Mouse (Mus musculus) left cerebral cortex, postnatal 4 days (tissue): ENCODE results near the gene Car3. TPM values are rescaled to one million over a fixed set of nuclear protein-coding genes. Genes with fewer than 3 reads are reported as not detected.

Experiments
- DNase-seq: peaks from one replicate; pipeline ENCODE4 v3.0.0-alpha.2; 2022
- intact Hi-C: fragments of 180-260 bp; cut with DNase I; formaldehyde crosslinking; loops from one replicate; pipeline ENCODE4 v1.15.1; 2025
- total RNA-seq, 2 experiments: library from RNA; stranded (reverse); gene quantifications; 2 replicates each; pipeline ENCODE4 v1.2.3; 2021

Gene Car3
- total RNA-seq, 2 experiments from 2014 or later = 1.6 to 2.2 TPM

DNA sequence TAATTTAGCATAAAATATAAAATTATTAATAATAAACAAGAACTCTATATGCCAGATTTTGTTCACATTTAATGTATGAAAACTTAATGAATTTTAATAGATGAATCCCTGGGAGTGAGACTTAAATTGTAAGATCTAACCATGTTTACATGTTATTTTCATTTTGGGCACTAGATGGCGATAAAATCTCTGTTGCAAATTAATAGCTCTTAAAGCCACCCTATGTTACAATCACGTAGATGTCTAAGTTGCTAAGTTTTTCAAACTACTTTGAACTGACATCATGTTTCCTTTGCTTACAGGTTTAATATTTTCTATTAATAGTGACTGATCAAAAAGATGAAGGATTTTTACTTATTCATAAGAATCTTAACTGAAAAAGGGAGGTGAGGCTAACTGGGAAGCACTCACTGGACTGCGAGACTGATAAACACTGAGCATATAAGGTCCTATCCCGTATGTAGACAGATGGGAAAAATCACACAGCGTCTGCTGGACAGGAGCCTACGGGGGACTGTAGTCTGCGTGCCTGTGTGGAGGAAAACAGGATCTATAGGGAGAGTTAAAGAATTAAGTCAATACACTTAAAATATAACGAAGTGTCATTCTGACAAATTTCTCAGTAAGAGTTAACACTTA lies 11.2 kb downstream of the Car3 start:
- no peak for DNase-seq
- intact Hi-C loops = loop anchor here (5.0 kb wide), 2 partner anchors 323 to 368 kb away; no protein-coding TSS in a partner anchor

DNA sequence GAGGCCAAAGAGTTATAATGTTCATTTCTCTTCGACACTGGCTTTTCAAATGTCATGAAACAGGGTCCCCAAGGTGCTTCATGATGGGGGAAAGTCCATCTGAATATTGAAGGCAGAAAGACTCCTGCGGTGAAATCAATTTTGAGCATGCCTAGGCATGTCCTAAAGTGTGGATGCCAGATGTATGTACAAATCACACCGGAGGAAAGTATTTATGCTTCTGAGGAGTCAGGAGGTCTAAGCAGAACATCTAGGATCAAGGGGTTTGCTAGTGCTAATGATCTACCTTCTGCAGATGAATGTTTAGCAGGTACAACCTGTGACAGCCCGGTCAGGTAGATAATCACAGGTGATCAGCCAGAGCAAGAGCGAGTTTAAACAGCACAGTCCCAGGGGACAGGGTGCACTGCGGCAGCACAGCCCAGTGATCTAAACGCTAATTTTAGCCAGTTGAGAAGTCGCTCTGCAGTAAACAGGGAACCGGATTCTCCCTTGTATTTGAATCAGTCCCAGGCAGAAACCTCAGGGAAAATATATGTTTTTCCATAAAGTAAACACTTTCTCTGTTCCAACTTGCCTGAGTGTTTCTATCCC lies 13.1 kb downstream of the Car3 start:
- intact Hi-C loops = loop anchor here (5.0 kb wide), 1 partner anchor 366 kb away; no protein-coding TSS in a partner anchor
- DNase-seq = no peak

DNA sequence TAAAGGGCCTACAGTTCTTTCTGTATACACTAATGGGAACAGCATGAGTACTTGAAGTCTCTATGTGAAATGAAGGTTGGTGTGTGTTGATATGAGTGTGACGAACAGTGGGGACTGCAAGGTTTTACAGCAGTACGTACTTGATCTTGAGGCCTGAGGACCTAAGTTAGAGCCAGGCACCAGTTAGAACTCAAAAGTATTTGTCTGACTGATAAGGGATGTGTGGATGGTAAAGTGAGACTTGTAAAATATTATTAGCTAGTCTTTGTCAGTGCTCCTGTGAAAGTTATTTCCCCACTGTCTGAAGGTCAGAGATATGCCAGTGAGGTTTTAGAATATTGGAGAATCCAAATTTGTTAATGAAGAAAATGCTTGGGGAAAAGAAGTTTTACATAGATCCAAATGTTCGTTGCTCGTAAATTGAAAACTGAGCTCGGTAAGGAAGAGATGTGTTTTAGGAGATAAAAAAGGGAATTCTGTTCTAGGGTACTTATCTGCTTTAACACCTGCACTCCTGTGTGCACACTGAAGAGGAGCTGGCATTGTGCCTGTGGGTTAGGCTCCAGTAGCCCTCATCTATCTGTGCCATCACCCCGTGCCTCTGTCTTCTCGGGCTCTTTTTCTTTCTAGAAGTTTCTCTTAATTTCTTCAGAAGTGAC lies 14.1 kb downstream of the Car3 start:
- intact Hi-C loops = loop anchor here (5.0 kb wide), 1 partner anchor 365 kb away; no protein-coding TSS in a partner anchor
- DNase-seq = no peak

DNA sequence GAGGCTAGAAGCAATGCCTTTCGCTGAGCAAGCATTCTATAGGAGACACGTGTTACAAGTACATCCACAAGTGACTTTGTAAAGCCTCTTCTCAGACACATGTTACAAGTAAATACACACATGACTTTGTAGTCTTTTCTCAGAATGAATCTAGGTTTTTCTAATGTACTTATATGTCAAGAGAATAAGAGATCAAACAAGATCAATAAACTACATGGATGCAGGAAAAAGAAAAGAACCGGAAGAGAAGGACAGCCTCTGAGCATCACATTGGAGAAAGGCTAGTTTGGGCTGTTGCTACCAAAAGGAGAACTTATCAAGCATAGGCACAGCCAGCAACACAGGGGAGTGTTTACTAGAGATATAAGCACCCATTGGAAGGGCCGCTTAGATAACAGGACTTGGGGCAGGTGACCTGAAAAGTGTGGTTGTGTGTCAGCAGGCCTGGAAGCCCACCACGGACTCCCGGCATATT lies 15.5 kb downstream of the Car3 start:
- DNase-seq = no peak

DNA sequence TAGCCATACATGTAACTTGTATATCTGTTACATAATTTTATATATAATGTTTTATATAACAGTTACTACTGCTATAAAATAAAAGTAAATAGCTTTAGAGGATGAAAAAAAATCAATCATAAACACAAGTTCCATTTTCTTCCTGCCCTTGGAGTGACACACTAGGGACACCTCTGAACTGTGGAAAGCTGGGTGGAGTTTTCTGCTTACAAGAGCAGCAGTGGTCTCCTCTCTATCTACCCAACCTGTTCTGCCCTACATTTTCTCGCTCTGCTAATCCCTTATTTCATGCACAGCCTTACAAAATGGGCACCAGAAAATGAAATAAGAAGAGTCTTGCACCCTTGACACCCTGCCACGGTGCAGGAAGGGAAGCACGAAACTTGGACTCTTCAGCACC lies 16.0 kb downstream of the Car3 start:
- intact Hi-C loops = loop anchor here (5.0 kb wide), 1 partner anchor 363 kb away; no protein-coding TSS in a partner anchor
- no peak for DNase-seq

More for the DNA sequence above, 15.5 kb downstream of the Car3 start:
- intact Hi-C loops = loop anchor here (5.0 kb wide), 1 partner anchor 364 kb away; no protein-coding TSS in a partner anchor

DNA sequence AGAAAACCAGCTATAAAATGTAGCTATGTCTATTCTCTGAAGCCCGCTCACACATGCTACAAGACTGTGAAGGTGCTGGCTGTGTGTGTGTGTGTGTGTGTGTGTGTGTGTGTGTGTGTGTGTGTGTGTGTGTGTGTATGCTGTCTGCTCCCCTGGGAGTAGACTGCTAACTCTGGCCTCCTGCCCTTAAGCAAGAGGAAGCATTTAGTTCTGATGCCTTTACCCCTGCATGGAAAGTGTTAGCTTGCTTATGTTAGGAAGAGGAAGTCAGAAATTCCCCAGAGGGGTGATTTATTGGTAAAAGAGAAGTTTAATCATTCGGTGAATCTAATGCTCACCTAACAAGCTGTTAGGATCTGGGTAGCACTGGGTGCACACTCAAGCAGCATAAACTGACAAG lies 17.0 kb downstream of the Car3 start:
- no peak for DNase-seq
- intact Hi-C loops = no loop called here

DNA sequence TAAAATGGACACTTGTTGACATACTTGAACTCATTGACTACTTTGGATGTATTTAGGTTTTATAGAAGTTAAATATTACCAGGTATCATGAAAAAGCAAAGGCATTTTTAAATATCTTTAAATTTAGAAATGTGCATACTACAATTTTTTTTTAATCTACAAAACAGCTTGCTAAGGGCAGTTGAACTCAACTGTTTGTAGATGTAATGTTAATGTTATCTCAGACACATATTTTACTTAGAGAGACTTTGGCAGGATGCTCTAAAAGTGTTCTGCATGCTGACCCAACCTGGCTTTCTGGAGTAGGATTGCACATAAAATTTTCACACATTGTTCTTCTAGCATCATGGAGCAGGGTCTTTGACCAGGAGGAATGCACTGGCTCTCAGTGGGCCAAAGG lies 18.7 kb downstream of the Car3 start:
- intact Hi-C loops = no loop called here
- no peak for DNase-seq

DNA sequence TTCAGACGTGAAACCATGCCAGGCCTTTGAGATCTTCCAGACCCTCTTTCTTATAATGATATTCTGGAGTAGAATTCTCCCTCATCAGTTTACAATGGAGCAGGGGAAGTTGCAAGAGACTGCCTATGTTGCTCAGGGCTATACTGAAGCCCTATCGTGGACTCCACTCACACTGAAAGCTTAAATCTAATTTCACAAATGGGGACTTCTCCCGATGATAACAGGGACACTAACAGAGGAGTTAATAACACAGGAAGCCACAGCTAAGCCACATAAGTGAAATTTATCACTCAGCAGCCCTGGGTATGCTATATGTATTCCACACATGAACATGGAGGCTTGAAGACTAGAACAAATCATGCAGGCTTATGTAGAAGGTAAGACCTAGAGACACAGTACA lies 19.4 kb downstream of the Car3 start:
- intact Hi-C loops = no loop called here
- no peak for DNase-seq

DNA sequence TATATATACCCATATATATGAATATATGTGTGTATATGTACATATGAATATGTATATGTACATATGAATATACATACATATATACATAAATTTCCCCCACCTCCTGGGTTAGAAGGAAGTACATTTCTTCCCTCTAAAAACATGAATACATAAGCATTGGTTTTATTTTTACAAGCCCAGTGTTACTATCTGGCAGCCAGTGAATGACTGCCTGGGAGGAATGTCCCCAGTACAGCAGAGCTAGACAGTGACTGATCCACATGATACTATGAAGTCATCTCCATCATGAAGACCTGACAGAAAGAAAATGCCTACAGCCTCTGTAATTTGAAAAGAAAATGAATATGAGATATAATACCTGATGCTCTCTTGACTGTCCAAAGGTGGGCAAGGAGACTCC lies 21.5 kb downstream of the Car3 start:
- intact Hi-C loops = no loop called here
- DNase-seq = no peak

DNA sequence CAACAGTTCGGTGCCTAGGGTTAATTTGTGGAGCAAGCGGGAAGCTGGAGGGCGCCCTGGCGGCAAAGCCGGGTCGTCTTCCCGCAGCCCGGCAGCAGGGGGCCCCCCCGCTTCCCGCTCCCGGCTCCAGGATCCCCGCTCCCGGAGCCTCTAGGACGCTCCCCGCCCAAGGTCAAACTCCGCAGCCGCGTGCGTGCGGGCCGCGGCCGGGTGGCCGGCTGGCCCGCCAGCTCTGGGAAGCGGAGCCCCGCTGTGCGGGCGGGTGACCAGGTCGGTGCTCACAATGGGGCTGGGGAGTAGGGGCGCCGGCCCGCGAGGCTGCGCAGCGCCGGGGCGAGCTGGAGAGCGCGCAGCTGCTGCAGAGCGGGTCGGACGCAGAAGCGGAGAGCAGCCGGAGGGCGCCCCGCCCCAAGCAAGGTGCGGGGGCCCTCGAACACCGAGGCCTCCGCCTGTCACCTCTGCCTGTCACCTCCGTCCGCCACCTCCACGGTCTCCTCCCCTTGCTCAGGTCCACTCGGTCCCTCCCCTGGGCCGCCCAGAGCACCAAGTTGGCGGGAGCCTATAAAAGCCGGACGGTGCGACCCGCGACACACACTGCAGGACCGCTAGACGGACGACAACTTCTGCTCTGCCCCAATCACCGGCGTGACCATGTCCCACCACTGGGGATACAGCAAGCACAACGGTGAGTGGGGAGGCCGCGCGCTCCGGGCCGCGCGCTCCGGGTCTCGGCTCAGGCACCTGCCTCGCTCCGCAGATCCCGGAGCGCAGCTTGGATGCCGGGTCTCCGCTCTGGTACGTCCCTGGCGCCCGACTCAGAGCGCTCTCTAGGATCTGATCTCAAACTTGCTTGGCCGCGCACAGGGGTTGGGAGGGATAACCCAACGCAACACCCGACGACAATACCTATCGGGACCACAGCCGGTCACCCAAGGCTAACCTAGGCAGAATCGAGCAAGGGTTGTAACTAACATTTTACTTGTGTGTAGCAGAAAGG lies 23.1 kb downstream of the Car3 start, which contains the start of gene Car2:
TSS of gene Car2 (plus strand) at position 172 of the 997 bp plus-strand sequence.
- intact Hi-C loops = no loop called here
- DNase-seq = peak; percentile 67

DNA sequence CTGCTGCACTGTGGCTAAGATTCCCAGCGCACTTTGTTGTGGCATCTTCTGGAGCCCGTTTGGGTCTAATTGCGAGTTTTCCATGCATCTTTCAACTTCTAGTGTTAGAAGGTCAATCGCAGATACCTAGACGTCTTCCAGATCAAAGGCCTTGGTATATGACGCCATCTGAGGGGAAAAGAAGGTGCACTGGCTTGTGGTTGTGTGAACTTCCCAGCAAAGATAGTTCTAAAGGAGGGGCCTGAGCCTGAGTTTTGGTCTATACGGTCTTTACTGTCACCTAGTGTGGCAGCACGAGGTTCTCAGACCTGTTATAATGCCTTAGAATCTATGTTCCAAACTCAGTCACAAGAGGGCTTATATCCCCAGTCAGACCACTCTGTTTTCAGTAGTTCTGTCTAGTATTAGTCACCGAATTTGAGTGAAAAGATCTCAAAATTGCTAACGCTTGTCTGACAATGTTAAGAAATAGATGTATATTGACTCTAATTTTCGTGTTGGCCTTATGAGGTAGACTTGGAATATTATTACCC lies 23.9 kb downstream of the Car3 start:
- no peak for DNase-seq
- intact Hi-C loops = no loop called here

DNA sequence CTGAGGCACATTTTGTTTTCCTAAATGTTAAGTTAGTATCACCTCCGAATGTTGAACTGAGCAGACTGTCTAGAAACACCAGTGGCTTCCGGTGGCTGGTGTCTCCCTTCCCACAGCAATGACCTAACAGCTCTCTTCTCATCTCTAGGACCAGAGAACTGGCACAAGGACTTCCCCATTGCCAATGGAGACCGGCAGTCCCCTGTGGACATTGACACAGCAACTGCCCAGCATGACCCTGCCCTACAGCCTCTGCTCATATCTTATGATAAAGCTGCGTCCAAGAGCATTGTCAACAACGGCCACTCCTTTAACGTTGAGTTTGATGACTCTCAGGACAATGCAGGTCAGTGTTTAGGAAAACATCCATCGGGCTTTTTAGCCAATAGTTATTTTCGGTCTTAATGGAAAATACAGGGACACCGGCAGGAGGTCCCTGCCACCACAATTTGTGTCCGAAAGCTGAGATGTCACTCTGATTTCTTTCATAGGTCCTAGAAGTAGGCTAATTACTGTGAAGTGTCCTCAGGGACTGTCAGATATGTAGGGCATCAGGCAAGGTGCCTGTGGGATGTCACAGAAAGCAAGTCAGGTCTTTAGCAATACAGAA lies 24.5 kb downstream of the Car3 start:
- DNase-seq = no peak
- intact Hi-C loops = no loop called here

DNA sequence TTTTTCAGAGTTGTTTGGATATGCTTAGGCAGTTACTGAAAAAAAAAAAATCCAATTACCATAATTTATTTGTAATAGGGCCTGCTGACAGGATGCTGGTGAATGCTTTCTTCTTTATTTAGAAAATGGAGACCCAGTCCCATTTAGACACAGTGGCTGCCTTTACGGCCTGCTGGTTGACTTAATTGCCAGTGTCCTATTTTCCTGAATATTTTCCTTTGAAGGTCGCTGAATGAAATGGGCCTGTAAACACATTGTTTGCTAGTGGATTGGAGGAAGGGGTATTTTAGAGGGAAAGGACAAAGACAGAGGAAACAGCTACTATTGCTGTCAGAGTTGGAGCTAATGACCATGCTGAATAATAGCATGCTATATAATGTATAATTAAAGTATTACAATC lies 25.2 kb downstream of the Car3 start:
- intact Hi-C loops = no loop called here
- DNase-seq = no peak

DNA sequence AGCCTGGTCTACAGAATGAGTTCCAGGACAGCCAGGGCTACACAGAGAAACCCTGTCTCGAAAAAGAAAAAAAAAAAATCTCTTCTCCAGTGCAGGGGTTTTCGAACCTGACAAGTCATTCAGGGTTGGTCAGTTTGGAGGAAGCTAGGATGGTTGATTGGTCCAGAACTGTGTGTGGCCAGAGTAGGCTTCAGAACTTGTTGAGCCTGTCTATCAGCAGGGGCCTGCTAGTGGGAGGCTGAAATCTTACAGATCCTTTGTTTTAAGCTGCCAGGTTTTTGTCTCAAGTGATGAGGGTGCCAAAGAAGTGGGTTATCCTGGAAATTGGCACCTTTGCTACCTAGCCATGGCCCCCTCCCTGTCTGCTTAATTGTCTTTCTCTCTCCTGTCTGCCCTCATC lies 25.8 kb downstream of the Car3 start:
- intact Hi-C loops = no loop called here
- DNase-seq = no peak

DNA sequence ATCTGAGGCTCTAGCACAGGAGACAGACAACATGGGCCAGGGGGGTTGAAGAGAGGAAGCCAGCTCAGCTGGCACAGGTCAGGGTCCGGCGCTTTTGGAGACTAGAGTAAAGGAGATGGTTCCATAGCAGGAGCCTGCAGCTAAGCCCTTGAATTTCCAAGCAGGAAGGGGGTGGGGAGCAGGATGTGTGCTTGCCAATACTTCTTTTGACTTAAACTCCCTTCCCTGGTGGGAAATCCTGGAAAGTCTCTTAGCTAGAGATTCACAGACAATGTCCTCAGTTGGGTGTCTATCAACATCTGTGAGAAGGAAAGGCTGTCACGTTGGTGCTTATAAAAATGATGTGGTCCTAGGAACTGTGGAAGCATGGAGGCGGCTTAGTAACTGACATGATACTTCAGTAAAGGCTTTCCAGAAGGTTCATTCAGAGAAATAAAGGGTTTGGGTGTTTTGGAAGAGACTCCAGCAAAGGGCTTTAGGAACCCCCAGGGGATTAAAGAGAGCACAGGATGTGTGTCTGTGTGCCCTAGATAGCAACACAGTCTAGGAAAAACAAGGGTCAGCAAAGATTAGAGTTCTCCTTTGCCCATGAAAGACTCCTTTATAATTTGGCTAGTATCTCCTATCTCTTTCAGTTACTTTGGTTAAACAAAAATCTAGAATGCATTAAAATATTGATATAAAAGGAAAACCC lies 26.6 kb downstream of the Car3 start:
- DNase-seq = no peak

DNA sequence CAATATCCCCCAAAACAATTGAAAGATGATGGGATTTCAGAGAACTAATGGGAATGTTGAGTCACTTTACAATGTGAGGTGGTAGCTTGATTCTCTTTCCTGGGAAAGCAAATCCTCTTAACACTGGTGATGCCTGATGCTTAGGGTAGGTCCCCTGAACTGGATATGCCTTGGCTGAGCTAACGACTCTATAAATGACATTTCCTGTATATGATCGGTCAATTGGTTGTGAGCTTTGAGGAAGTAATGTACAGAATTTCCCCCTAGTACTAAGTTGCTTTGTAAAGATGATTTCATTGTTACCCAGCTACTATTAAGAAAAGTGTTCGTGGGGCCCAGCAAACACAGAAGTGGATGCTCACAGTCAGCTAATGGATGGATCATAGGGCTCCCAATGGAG lies 29.7 kb downstream of the Car3 start:
- DNase-seq = no peak
- intact Hi-C loops = no loop called here

More for the DNA sequence above, 26.6 kb downstream of the Car3 start:
- intact Hi-C loops = no loop called here

DNA sequence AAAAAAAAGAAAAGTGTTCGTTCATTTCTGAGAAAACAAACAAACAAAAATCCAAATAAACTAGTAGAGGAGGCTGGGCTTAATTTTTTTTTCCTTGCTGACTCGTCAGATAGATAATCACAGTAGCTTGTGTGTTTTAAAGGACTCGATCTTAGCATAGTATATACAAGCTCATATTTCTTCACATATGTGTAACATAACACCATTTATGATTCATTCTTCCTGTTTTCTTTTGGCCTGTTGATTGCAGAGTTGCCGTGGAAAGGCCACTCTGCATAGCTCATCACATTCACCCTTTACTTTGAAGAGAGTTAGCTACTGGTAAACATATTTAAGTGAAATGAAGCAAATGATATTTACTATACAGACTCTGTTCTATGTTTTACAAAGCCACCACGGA lies 30.4 kb downstream of the Car3 start:
- no peak for DNase-seq
- intact Hi-C loops = no loop called here

DNA sequence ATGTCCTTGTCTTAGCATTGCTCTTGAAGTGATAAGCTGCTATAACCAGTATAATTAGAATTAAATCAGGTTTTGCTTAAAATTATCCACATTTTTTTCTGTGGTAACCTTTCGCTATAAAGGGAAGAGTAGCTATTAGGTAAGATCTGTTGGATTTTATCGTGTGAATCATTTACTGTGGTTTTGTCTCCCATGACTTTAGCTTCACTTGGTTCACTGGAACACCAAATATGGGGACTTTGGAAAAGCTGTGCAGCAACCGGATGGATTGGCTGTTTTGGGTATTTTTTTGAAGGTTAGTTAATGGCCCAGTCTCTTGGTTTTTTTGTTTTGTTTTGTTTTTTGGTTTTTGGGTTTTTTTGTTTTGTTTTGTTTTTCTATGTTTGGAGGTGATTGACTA lies 32.0 kb downstream of the Car3 start:
- no peak for DNase-seq
- intact Hi-C loops = no loop called here

DNA sequence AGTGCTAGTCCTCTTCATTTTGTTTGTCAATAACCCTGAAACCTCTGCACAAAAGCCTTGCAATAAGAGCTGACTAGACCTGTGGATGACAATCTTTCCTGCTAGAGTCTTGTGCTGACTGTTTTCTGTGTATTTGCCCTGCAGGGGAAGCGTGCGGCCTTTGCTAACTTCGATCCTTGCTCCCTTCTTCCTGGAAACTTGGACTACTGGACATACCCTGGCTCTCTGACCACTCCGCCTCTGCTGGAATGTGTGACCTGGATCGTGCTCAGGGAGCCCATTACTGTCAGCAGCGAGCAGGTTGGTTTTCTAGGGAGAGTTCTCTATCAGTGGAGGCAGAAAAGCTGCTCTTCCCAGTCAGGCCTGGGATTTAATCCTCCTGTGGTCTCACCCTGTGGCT lies 34.5 kb downstream of the Car3 start:
- no peak for DNase-seq
- intact Hi-C loops = no loop called here
